Mouse (Mus musculus): Measurements from ENCODE around the gene Cnksr1. TPM values are rescaled to one million over a fixed set of nuclear protein-coding genes. Genes with fewer than 3 reads are reported as not detected.
A peak's percentile ranks its signal among the peaks of the same experiment; 100 is the strongest.

Gene Cnksr1
- total RNA-seq, 2 experiments from 2014 or later = 1.8 to 2.3 TPM

DNA sequence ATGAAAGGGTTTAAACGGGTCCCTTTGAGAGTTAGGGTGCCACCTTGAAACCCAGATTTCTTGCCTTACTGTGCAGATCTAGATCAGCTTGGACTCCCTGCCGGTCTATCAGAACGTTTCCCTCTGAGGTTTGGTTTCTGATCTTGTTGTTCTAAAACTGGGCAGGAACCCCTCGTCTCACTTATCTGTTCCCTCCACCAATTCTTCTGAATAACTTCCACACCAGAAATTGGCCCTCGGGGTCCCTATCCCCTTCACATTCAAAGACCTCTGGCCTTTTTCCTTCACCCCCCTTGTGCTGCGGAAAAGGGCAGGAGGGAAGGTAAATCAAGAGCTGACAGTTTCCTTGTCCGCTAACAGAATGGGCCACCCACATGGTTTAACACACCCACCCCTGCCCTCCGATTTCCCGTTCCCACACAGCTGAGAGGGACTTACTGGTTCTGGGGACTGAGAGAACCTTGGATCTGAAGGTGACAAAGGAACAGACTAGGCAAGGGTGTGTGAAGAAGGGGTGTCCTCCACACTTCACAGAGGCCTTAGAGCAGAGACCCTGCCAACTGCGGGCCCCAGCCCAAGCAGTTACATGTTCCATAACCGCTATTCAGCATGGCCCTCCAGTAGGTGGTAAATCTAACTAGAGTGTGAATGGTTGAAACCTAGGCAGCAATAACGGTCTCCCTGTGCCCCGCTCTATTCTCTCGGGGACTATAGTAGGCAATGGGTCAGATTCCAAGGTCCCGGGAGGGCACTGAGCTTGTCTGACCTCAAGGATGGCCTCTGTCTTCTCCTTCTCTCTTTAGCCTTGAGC is 14.9 kb upstream of the Cnksr1 start:
- DNase-seq (ENCODE audit: low spot score in 2 of 2) = no peak

DNA sequence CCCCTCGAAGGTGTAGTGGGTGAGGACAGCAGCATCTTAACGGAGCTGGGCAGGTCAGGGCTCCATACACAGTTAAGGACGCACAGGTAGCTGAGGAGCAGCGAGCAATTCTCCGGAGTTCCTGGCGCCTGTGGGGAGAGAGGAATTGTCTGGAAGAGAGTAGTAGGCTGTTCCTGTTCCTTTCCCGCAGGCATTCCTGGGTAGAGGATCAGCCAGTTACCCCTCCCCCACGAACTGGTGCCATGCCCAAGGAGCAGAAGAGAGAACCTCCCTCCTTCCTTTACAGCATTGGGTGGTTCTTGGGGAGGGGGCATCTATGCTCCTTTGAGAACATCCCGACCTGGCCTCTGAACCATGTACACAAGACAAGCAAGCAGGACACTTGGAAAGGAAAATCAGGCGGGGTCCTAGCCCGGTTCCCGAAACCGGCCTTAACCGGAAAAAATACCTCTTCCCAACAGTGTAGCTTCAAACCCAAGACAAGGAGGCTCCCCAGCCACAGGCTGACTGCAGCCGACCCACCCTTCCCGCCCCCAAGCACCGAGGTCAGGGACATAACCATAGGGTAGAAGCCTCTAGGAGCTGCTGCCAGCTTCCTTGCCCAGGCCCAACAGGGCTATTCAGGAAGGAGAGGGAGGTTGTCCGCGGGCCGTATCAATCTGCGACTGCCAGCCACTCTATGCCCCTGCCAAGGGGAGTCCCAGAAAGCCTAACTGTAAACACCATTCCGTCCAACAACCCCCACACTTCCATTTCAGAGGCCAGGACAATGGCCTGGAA is 14.1 kb upstream of the Cnksr1 start:
- DNase-seq (ENCODE audit: low spot score in 2 of 2) = no peak

GRCm38 (mm10) chr4:134251241-134252130 is 13.3 kb upstream of the Cnksr1 start:
- DNase-seq (ENCODE audit: low spot score in 2 of 2) = peak in 1 of 2 experiments; percentile 37

- no peak for DNase-seq (ENCODE audit: low spot score in 2 of 2)
These were observed 12.7 kb upstream of the Cnksr1 start for GRCm38 (mm10) chr4:134250930-134251240.

DNA sequence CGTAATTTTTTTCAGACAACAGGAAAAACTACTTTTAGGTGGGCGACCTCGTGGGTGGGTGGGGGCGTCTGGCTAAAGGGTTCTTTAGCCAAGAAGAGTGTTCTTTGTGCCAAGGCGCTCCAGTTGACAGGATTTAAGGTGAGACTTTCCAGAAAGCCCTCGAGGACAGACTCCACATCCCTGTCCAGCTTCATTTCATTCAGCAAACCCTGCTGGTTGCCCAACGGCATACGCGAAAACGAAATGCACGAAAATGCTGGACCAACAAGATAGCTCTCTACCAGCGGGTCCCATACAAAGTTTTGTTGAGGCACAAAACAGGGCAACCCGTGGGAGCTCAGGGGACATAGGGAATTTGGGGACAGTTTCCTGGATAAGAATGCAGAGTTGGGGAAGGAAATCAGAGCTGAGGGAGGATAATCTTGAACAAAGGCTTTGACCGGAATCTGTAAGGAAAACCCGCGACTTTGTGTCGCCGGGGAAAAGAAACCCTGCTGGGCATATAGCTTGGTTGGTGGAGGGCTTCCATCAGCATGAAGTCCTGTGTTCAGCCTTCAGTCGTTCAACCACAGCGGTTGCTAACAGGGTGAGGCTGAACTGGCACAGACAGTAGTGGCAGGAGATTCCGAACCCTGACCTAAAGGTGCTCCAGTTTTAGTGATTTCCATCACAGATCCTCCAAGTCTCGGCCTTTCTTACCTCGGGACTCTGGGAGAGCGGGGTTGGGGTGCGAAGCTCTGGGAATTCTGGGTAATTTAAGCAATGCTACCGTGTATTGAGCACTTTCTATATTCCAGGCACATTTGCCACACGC is 12.1 kb upstream of the Cnksr1 start:
- DNase-seq (ENCODE audit: low spot score in 2 of 2) = no peak

DNA sequence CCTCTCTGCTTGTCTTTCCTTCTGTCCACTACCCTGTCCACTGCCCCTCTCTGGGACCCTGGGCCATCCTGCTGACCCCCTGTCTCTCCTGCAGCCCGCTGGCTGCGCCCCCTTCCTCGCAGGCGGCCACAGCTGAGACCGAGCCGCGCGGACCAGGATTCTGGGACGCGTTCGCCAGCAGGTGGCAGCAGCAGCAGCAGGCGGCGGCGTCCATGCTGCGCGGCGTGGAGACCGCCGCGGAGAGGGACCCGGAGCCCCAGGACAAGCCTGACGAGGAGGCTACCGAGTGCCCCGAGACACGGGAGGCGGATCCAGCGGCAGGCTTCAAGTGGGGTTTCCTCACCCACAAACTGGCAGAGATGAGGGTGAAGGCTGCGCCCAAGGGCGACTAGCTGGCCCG is 11.5 kb upstream of the Cnksr1 start:
- peak; percentile 70 to 80 for DNase-seq (ENCODE audit: low spot score in 2 of 2)

GRCm38 (mm10) chr4:134246719-134247258 is 8.6 kb upstream of the Cnksr1 start, which contains the start of gene Gm30191:
Gm30191 (plus strand) TSS chr4:134246935.
- no peak for DNase-seq (ENCODE audit: low spot score in 2 of 2)

GRCm38 (mm10) chr4:134246256-134246655 is 8.1 kb upstream of the Cnksr1 start:
- DNase-seq (ENCODE audit: low spot score in 2 of 2) = no peak

- DNase-seq (ENCODE audit: low spot score in 2 of 2) = peak; percentile 95 to 96
These were observed 7.1 kb upstream of the Cnksr1 start, which contains the start of gene Zfp593 for GRCm38 (mm10) chr4:134245148-134245843. Zfp593 (minus strand) TSS chr4:134245592.

- no peak for DNase-seq (ENCODE audit: low spot score in 2 of 2)
These were observed 5.5 kb upstream of the Cnksr1 start, which contains the start of gene E130218I03Rik for GRCm38 (mm10) chr4:134243516-134244250. E130218I03Rik (plus strand) TSS chr4:134243662.

GRCm38 (mm10) chr4:134238686-134239085 is 487 bp upstream of the Cnksr1 start:
- no peak for DNase-seq (ENCODE audit: low spot score in 2 of 2)

- DNase-seq (ENCODE audit: low spot score in 2 of 2) = no peak
These were observed 469 bp downstream of the Cnksr1 start for GRCm38 (mm10) chr4:134237582-134238278.

- no peak for DNase-seq (ENCODE audit: low spot score in 2 of 2)
These were observed 3.3 kb downstream of the Cnksr1 start for GRCm38 (mm10) chr4:134234876-134235275.

DNA sequence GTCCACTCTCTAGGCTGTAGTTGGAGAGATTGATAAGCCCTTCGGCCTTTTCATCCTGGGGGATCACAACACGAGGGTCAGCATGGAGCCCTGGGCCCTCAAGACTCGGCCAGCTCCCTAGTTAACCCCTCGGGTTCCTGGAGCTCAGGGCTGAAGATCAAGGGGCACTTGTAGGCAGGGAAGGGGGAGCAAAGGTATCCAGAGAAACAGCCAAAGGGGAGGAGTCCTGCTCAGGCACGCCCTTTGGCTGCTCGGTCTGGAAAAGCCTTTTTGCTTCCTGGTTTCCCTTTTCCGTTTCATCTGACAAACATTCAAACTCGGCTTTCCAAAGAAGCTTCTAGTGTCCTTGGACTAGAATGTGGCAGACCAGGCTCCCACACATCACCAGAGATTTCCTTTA is 7.8 kb downstream of the Cnksr1 start:
- DNase-seq (ENCODE audit: low spot score in 2 of 2) = no peak

- DNase-seq (ENCODE audit: low spot score in 2 of 2) = no peak
These were observed 11.0 kb downstream of the Cnksr1 start, which contains the start of gene Catsper4 for GRCm38 (mm10) chr4:134227194-134227593. Catsper4 (minus strand) TSS chr4:134227383.

GRCm38 (mm10) chr4:134222793-134223600 is 15.2 kb downstream of the Cnksr1 start:
- no peak for DNase-seq (ENCODE audit: low spot score in 2 of 2)

- DNase-seq (ENCODE audit: low spot score in 2 of 2) = no peak
These were observed 31.6 kb downstream of the Cnksr1 start for GRCm38 (mm10) chr4:134206488-134207053.
